Mouse (Mus musculus) liver, embryonic 14 days (tissue): ENCODE measurements around the gene Armcx5. TPM values are rescaled to one million over a fixed set of nuclear protein-coding genes. Genes with fewer than 3 reads are reported as not detected.

Experiments used
- polyA plus RNA-seq: library from polyadenylated mRNA; depleted of rRNA; stranded (reverse); fragments of >200 nt; gene quantifications from 2 replicates; pipeline ENCODE4 v1.2.3, GENCODE M21; 2012; rRNA removed

Gene Armcx5
- 1.8 and 2.0 TPM in 2 replicates for polyA plus RNA-seq

DNA sequence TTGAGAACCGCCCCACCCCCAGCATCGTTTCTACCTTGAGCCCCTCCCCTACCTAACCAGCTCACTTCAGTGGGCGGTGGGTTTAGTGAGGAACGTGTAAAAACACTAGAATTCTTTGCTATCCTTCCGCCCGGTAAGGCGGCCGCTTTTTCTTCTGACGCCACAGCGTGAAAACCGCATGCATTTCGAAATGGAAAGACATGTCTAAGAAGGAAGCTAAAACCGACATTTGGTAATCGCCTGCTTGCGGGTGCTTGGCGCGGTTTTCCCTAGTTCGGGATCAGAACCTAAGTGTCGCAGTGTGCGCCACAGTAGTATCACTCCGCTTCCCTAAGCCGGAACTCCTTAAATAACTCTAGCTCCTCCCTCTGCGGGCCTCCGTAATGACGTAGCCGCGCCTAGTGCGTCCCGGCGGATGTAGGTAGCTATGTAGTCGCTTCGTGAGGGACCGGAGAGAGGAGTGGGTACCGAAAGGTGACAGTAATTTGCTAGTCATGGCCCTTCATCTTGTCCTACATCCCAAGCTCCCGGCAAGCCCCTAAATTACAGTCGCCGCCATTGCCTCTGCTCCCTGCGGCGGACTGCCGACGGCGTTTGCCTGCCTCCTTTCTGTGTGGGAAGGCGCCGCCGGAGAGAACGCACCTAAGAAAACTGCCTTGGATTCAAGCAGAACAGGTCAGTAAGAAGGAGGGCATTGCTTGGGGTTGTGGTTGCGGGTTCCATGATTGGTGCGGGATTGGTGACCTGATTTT is at the start of gene Armcx5, which contains the start of gene Gprasp1:
Gene Armcx5, plus strand, starts transcription at position 430 of the 752 bp plus-strand sequence.
Gene Gprasp1, plus strand, starts transcription at position 430 of the 752 bp plus-strand sequence.

DNA sequence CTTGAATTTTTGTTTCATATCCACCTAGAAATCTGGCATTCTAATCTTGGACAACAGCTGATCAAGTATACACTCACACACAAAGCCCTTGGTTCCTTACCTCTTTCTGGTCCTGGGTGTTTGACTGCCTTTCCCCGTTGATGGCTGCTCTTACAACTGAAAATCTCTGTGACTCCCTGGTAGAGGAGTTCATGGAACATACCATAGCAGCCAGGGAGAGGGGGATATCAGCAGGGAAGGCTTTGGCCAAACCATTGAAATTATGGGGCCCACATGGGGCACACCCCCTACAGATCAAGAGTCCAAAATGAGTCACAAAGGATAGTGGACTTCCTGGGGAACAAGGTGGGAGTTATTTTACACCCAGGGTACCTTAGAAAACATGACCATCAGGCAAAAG is 48.9 kb upstream of the Armcx5 start, which contains the start of gene Tcp11x2:
Gene Tcp11x2, minus strand, starts transcription at position 158 of the 400 bp plus-strand sequence.

DNA sequence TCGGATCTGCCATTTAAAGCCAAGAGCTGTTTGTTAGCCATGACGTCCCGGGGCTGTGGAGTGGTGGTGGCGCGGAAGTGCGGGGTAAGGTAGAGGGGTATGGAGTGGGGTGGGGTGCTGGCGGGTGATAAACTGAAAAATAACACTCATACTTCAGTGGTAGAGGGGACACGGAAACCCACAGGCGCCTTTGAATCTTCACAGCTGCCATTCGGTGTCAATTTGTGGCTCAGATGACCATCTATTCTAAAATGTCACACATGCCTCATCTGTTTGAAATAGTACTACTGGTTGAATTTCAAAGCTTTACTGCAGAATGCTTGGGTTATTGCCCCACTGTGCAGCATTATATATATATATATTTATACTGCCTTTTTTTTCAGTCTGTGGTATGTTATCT is 17.4 kb upstream of the Armcx5 start, which contains the start of gene Tmsb15a:
Gene Tmsb15a, minus strand, starts transcription at position 101 of the 400 bp plus-strand sequence.

Other genes starting within 250 kb of the Armcx5 start
- gene AV320801, start 248.1 kb upstream of the Armcx5 start, polyA plus RNA-seq = not detected in 2 replicates
- 0.30 and 0.32 TPM in 2 replicates for gene Nxf7, start 144.0 kb upstream of the Armcx5 start, polyA plus RNA-seq
- gene Prame, start 115.0 kb upstream of the Armcx5 start, polyA plus RNA-seq = not detected in 2 replicates
- not detected in 2 replicates for gene Tcp11x2, start 48.9 kb upstream of the Armcx5 start, polyA plus RNA-seq
- gene Tmsb15a, start 17.5 kb upstream of the Armcx5 start, polyA plus RNA-seq = not detected in 2 replicates
- 5.9 and 6.8 TPM in 2 replicates for gene Gprasp1, start within 50 bp of the Armcx5 start, polyA plus RNA-seq
- gene Bhlhb9, start 54.9 kb downstream of the Armcx5 start, polyA plus RNA-seq = 5.7 and 6.1 TPM in 2 replicates
- 0.73 and 0.94 TPM in 2 replicates for gene Gprasp2, start 96.3 kb downstream of the Armcx5 start, polyA plus RNA-seq